Mouse (Mus musculus): ENCODE results near the gene Pcna. TPM values are rescaled to one million over a fixed set of nuclear protein-coding genes. Genes with fewer than 3 reads are reported as not detected.

Pcna gene
- total RNA-seq, 2 experiments from 2014 or later: 44.5 to 49.6 TPM

DNA sequence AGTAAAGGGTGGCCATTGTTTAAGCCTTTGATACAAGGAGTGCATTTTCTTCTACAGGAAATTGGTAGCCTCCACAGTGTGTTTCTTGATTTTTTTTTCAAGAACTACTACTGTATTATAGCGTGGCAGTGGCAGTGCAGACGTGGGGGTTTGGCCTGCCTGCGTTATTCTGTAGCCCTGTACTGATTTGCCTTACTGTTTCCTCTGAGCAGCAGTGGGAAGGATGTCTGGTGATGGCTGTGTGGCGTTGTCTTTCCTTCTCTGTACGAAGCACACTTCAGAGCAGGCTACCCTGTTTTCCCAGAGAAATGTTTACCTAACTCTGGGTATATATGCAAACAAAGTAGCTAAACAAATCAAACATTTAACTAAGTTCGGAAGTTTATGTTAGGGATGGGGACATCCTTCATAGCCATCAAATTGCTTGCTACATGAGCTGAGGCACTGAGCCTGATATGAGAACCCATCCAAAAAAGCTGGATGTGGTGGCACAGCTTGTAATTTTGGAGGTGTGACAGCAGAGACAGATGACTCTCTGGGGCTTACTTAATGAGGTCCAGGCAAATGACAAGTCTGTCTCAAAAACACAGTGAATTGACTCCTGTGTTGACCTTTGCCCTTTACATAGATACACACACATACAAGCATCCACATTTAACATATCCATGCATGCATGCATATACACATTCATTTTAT, 19.7 kb upstream of the Pcna start:
- H3K4me3 ChIP-seq: no peak overlapping the region
- H3K27ac ChIP-seq: no peak overlapping the region
- intact Hi-C loops (cut with DNase I): no loop called here
- no peak for DNase-seq (ENCODE audit: extremely low spot score in 1 of 2, low spot score in 2 of 2)
- TF ChIP-seq CTCF (IDR thresholded peaks at IDR 0.05): no peak

DNA sequence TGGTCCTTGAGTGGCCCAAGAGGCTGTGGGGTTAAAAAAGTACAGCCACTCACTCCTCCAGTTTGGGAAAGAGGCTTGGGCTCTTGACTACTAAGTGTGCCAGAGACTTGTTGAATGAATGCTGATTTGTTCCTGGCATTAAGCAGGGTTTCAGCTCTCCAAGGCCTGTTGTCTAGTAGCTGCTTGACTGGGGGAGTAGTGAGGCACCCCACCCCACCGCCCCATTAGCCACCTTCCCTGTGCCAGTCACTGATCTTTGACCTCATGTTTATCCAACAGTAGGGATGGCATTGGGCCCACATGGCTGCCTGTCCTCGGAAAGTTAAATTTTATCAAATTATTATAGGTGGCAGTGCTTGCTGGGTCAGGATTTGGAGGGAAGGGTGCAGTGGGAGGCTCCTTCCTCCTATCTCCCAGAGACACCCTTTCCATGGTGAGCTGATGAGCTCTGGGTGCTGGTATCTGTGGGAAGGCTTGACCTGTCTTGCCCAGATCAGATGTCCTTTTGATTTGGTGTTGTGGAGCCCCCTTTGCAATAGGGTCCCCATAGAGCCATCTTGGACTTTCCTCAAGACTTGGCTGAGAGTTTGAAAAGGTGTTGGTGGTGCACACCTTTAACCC, 17.3 kb upstream of the Pcna start:
- Histone ChIP-seq H3K4me3 (no peak overlapping the region), H3K27ac (no peak overlapping the region; the same call in none of the 2 replicates)
- intact Hi-C loops (cut with DNase I): no loop called here
- DNase-seq (ENCODE audit: extremely low spot score in 1 of 2, low spot score in 2 of 2): no peak
- no peak for TF ChIP-seq CTCF (IDR thresholded peaks at IDR 0.05)

DNA sequence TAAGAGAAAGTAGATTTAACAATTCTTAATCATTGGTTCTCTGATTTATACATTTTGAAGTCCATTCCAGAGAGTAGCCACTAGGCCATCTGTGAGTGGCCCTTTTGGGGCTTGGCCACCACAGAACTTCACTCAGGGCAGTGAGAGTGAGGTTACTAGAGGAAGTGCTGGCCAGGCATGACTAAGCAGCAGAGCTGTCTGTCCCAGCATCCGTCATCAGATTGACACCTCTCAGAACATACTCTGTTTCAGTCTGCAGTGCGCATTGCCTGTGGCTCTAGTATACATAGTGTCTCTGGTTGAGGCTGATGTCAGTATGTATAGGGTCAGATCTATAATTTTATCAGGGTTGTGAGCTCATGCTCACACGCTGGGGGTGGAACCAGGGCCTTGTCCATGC, 16.1 kb upstream of the Pcna start:
- no peak for TF ChIP-seq CTCF (IDR thresholded peaks at IDR 0.05)

DNA sequence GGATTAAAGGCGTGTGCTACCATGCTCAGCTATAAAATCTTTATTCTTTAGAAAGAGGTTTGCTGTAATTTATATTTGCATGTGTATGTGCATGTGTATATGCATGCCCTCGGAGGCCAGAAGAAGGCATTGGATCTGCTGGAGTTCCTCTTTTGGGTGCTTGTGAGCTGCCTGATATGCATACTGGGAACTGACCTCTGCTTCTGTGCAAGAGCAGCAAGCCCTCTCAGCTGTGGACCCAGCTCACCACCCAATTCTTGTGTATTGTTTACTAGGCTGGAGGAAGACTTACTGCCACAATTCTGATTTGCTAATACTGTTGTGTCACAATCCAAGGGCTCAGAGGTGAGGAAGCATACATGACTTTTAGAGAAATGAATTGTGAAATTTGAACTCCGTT, 13.0 kb upstream of the Pcna start:
- no peak overlapping the region for H3K27ac ChIP-seq
- intact Hi-C loops (cut with DNase I): no loop called here
- no peak overlapping the region for H3K4me3 ChIP-seq
- no peak for DNase-seq (ENCODE audit: extremely low spot score in 1 of 2, low spot score in 2 of 2)
- TF ChIP-seq CTCF (IDR thresholded peaks at IDR 0.05): no peak

More for the DNA sequence above, 16.1 kb upstream of the Pcna start:
- peak overlapping the region; percentile 21; the same call in 1 of the 2 replicates for H3K27ac ChIP-seq
- no peak for DNase-seq (ENCODE audit: extremely low spot score in 1 of 2, low spot score in 2 of 2)
- H3K4me3 ChIP-seq: no peak overlapping the region
- intact Hi-C loops (cut with DNase I): no loop called here

DNA sequence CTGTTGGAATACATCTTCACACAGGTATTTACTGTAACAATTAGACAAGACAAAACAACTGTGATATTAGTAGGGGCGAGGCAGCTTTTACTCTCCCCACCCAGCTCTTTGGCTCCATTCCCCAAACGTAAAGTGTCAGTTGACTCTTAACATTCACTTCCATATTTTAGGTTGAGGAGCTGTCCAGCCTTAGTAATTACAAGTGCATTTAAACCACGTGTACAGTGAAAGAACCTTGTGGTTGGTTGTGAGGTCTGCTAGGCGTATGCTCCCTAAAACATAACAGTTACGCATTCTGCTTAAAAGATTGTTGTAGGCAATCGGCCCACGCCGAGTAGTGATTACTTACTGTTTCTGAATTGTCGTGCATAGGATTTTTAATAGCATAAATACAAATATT, 12.1 kb upstream of the Pcna start:
- H3K4me3 ChIP-seq: no peak overlapping the region
- no peak for DNase-seq (ENCODE audit: extremely low spot score in 1 of 2, low spot score in 2 of 2)
- intact Hi-C loops (cut with DNase I): loop anchor here (2.0 kb wide), 1 partner anchor 18 kb away; no protein-coding TSS in a partner anchor
- H3K27ac ChIP-seq: no peak overlapping the region
- no peak for TF ChIP-seq CTCF (IDR thresholded peaks at IDR 0.05)

DNA sequence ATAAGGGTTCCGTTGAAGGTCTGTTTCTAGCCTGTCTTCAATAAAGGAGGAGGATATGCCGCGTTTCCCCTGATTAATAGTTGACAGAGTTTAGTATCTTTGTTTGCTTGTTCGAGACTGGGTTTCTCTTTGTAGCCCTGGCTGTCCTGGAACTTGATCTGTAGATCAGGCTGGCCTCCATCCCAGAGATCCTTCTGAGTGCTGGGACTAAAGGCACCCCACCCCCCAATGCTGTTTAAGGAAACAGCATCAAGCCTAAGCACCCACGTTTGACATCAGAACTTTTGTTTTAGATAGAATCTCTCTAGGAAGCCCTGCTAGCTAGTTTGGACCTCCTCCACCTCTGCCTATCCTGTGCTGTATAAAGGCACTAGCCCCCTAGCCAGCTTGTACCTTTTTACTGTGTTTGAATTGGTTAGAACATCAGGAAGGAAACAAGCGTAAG, 11.2 kb upstream of the Pcna start:
- no peak for TF ChIP-seq CTCF (IDR thresholded peaks at IDR 0.05)
- intact Hi-C loops (cut with DNase I): loop anchor here (2.0 to 5.0 kb wide), 3 partner anchors 19 to 223 kb away; no protein-coding TSS in a partner anchor
- Histone ChIP-seq H3K4me3 (peak overlapping the region; percentile 100), H3K27ac (peak overlapping the region; percentile 95)
- no peak for DNase-seq (ENCODE audit: extremely low spot score in 1 of 2, low spot score in 2 of 2)

DNA sequence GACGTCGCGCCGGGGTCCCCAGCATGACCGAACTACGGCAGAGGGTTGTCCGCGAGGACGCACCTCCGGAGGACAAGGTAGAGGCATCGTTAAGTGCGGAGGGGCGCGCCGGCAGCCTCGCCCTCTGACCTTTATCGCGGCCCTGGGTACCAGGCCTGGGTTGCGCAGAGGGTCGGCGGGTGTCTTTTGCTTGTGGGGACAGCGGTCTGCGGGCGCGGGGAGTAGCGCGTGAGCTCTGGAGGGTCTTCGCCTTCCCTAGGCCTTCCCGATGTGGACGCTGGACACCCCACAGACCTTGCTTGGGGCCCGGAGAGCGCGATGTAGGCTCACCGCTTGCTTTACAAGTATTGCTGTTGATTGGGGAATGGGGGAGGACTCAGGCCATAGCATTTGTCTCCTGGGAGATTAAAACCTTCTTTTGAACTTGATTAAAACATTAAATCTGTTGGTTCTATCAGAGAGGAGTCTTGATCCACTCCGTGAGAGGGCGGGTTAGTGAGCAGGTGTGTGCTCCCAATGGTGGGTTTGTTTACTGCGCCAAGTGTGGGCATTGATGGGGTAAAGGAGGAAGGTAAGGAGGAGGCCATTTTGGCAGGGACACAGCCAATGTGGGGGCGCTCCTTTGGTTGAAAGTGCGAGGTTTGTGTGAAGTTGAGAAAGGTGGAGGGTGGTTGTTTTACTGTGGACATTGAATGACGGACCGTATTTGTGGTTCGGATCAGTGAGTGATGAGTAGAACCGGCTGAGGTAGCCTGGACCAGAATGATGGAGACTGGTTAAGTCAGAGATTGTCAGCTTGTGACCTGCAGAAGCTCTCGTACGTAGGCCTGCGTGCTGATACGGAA, 10.5 kb upstream of the Pcna start:
- Histone ChIP-seq H3K27ac (peak overlapping the region; percentile 95), H3K4me3 (peak overlapping the region; percentile 100)
- intact Hi-C loops (cut with DNase I): loop anchor here (2.0 to 5.0 kb wide), 4 partner anchors 19 to 224 kb away; no protein-coding TSS in a partner anchor
- DNase-seq (ENCODE audit: extremely low spot score in 1 of 2, low spot score in 2 of 2): peak in 1 of 2 experiments; percentile 47
- TF ChIP-seq CTCF (IDR thresholded peaks at IDR 0.05): no peak

DNA sequence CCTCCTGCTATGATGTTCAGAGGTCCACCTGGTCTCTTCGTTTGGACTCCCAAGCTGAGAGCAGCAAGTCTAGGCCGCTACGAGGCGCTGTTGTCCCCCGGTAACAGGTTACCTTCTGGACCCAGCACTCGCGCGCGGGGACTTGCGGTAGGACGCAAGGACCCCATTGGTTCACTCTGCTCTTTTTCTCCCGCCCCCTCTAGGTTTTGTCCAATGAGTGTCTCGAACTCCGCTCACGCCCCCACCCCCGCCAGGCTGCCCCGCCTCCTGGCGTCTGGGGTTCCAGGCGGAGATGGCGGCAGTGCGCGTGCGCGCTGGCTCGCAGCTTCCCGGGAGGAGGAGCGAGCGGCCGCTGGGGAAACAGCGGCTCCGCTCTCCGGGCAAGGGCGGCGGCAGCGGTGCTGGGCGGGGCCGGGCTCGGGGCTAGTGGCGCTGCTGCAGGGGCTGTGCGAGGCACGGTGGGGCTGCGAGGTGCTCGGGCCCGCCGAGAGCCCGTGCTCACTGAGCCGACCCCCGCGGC, 9.8 kb upstream of the Pcna start, which contains the start of gene Cds2:
Gene Cds2 (plus strand): TSS at position 270 of the 520 bp plus-strand sequence.
- intact Hi-C loops (cut with DNase I): loop anchor here (2.0 to 5.0 kb wide), 3 partner anchors 34 to 224 kb away; no protein-coding TSS in a partner anchor
- DNase-seq (ENCODE audit: extremely low spot score in 1 of 2, low spot score in 2 of 2): peak; percentile 99
- peak; percentile 87 for TF ChIP-seq CTCF (IDR thresholded peaks at IDR 0.05)
- H3K27ac ChIP-seq: peak within 1 kb of the TSS; percentile 95
- H3K4me3 ChIP-seq: peak within 1 kb of the TSS; percentile 100

DNA sequence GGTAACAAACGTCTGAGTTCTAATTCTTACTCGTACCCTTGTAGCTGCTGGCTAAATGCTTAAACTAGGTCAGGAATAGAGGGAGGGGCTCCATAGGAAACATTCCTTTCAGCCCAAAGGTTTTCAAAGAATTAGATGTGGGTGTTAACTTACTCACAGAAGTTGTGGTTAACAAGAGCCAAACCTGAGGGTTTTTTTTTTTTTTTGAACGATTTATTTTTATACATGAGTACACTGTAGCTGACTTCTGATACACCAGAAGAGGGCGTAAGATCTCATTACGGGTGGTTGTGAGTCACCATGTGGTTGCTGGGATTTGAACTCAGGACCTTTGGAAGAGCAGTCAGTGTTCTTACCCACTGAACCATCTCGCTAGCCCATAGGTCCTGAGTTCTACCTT, 9.1 kb upstream of the Pcna start:
- no peak for TF ChIP-seq CTCF (IDR thresholded peaks at IDR 0.05)

DNA sequence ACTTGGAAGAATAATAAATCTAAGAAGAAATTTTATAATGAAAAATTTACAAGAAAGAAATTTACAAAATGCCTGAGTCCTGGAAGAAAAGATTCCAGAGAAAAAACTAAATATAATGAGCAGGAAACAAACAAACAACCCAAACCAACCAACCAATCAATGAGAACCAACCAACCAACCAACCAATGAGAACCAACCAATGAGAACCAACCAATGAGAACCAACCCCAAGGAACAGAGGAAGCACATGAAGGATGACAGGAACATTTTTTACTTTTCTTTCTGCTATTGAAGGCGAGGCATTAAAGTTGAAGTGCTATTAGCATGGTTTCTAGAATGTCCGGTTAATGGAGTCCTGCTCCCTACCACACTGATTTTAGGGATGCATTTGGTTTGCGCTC, 7.5 kb upstream of the Pcna start:
- intact Hi-C loops (cut with DNase I): loop anchor here (5.0 kb wide), 2 partner anchors 37 to 227 kb away; no protein-coding TSS in a partner anchor
- no peak for TF ChIP-seq CTCF (IDR thresholded peaks at IDR 0.05)
- Histone ChIP-seq H3K4me3 (no peak overlapping the region), H3K27ac (no peak overlapping the region)
- DNase-seq (ENCODE audit: extremely low spot score in 1 of 2, low spot score in 2 of 2): no peak

More for the DNA sequence above, 9.1 kb upstream of the Pcna start:
- Histone ChIP-seq H3K27ac (no peak overlapping the region), H3K4me3 (no peak overlapping the region)
- intact Hi-C loops (cut with DNase I): loop anchor here (2.0 to 5.0 kb wide), 3 partner anchors 35 to 225 kb away; no protein-coding TSS in a partner anchor
- DNase-seq (ENCODE audit: extremely low spot score in 1 of 2, low spot score in 2 of 2): no peak

DNA sequence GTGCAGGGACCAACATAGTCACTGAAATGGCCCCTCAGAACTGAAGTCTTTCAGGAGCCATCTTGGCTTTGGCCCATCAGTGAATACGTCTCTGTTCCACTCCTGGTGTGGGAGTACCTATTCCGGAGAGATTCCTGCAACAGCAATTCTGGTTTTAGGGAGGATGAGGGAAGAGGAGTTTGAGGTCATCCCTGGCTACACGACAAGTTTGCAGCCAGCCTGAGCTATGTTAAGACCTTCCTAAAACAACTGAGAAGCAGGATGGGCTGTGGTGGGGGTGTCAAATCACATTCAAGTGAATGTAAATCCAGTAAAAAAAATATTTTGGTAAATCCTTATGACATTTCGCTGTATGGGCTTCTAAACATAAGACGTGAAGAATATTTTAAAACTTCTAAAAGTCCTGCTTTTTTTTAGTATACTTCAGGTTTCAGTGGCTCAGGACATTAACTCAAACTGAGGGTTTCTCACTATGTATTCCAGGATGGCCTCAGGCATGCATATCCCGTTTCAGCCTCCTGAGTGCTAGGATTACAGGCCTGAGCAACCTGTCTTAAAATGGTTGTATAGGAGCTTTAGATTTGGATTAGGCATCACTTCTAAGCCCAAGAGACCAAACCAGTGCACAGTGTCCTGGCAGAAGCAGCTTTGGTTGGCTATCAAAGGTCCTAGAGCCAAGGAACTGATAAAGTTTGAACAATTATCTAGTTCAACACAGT, 4.4 kb upstream of the Pcna start:
- intact Hi-C loops (cut with DNase I): no loop called here
- DNase-seq (ENCODE audit: extremely low spot score in 1 of 2, low spot score in 2 of 2): no peak
- H3K4me3 ChIP-seq: no peak overlapping the region
- H3K27ac ChIP-seq: no peak overlapping the region
- no peak for TF ChIP-seq CTCF (IDR thresholded peaks at IDR 0.05)

All from left cerebral cortex, adult 2 months (tissue).